In the genomic region with DNA sequence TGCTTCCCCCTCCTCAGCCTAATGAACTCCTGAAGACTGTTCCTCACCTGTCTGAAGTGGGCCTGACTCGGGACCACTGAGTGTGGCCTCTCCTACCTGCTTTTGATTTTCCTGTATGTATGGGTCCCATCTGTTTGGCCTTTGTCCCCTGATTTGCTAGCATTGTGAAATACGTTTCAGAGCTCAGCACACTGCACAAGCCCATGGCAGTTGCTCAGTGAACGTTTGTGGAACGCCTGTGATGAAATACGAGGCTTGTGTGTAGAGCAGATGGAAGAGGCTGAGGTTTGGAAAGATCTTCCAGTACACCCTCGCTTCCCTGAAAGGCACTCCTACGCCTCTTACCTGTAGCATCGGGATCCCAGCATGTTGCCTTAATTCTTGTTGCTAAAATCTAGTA, we compare ENCODE assay signal across 6 mouse cellular contexts.
DNase-seq lines count a peak whose midpoint lies in the region; ATAC-seq and TF ChIP-seq lines count a peak whose summit lies in the region.
"Not testable (repeated sequence)": the region's sequence is repeated elsewhere in the genome, so short reads cannot be mapped to it uniquely, and the experiment has no call there.

No protein-coding gene starts in this region.

- ATAC-seq in liver, embryonic 15.5 days (ENCODE audit: insufficient read depth) = not testable (repeated sequence)
- peak; percentile 67; the same call in 1 of the 2 replicates for ATAC-seq in liver, embryonic 16.5 days (ENCODE audit: low read depth)
- peak; percentile 82 for ATAC-seq in liver, postnatal 0 days
- peak; percentile 63 for ATAC-seq in megakaryocyte progenitor cell, adult 5-6 weeks (replicated peaks; ENCODE audit: poor library complexity)

- 43% methylated on average over 8 of the region's 8 CpGs for WGBS in liver, embryonic 15.5 days (ENCODE audit: insufficient replicate concordance)
- WGBS in liver, embryonic 16.5 days (ENCODE audit: insufficient replicate concordance) = 51% methylated on average over 8 of the region's 8 CpGs
- 50% methylated on average over 8 of the region's 8 CpGs for WGBS in liver, postnatal 0 days (ENCODE audit: insufficient replicate concordance)

- H3K9me3 ChIP-seq in liver, embryonic 15.5 days (replicated peaks); liver, embryonic 16.5 days (replicated peaks; ENCODE audit: control insufficient read depth, low read length); liver, postnatal 0 days (ENCODE audit: low read length): not testable (repeated sequence)

- not testable (repeated sequence) for H3K36me3 ChIP-seq in liver, embryonic 15.5 days (replicated peaks); liver, embryonic 16.5 days (ENCODE audit: control insufficient read depth, insufficient read depth); liver, postnatal 0 days (replicated peaks; ENCODE audit: insufficient read depth, low read length)

- not testable (repeated sequence) for TF ChIP-seq EP300 in liver, postnatal 0 days (IDR thresholded peaks at IDR 0.05; ENCODE audit: low read depth)

- H3K27me3 ChIP-seq in liver, embryonic 15.5 days; liver, embryonic 16.5 days (ENCODE audit: control insufficient read depth, insufficient read depth, low read depth, low read length); liver, postnatal 0 days (ENCODE audit: insufficient read depth, low read length): not testable (repeated sequence)

- H3K4me2 ChIP-seq in liver, embryonic 15.5 days; liver, embryonic 16.5 days (ENCODE audit: low read depth, low read length); liver, postnatal 0 days (ENCODE audit: low read depth, low read length): not testable (repeated sequence)

- DNase-seq in brain, adult 2 months (ENCODE audit: low read depth, low spot score) = peak; percentile 3
- peak; percentile 7 for DNase-seq in layer of hippocampus, adult 9-11 months
- peak; percentile 15 for DNase-seq in liver, postnatal 0 days

- peak overlapping the region; percentile 51; the same call in 1 of the 2 replicates for H3K27ac ChIP-seq in liver, embryonic 15.5 days (replicated peaks)
- H3K27ac ChIP-seq in liver, embryonic 16.5 days (ENCODE audit: low read length); liver, postnatal 0 days (ENCODE audit: low read depth): not testable (repeated sequence)

- not testable (repeated sequence) for H3K4me1 ChIP-seq in liver, embryonic 15.5 days (replicated peaks); liver, embryonic 16.5 days (ENCODE audit: control insufficient read depth, low read depth, low read length); liver, postnatal 0 days (ENCODE audit: insufficient read depth)

- H3K4me3 ChIP-seq in liver, embryonic 15.5 days (replicated peaks); liver, embryonic 16.5 days (ENCODE audit: low read depth, low read length); liver, postnatal 0 days (ENCODE audit: low read depth, low read length): not testable (repeated sequence)

- H3K9ac ChIP-seq in liver, embryonic 15.5 days; liver, embryonic 16.5 days (ENCODE audit: low read depth, low read length); liver, postnatal 0 days (replicated peaks): not testable (repeated sequence)

- TF ChIP-seq CTCF in liver, postnatal 0 days (IDR thresholded peaks at IDR 0.05; ENCODE audit: low read depth) = not testable (repeated sequence)
